Mouse (Mus musculus) cerebellum, postnatal 36 days (tissue): ENCODE data around the gene Tmem222.

Experiments
- DNase-seq, 2 experiments: peaks; one replicate each; pipeline ENCODE4 v3.0.0; 2021 to 2022; ENCODE audit warnings: mixed read lengths in 2 of 2

The Tmem222 gene

DNA sequence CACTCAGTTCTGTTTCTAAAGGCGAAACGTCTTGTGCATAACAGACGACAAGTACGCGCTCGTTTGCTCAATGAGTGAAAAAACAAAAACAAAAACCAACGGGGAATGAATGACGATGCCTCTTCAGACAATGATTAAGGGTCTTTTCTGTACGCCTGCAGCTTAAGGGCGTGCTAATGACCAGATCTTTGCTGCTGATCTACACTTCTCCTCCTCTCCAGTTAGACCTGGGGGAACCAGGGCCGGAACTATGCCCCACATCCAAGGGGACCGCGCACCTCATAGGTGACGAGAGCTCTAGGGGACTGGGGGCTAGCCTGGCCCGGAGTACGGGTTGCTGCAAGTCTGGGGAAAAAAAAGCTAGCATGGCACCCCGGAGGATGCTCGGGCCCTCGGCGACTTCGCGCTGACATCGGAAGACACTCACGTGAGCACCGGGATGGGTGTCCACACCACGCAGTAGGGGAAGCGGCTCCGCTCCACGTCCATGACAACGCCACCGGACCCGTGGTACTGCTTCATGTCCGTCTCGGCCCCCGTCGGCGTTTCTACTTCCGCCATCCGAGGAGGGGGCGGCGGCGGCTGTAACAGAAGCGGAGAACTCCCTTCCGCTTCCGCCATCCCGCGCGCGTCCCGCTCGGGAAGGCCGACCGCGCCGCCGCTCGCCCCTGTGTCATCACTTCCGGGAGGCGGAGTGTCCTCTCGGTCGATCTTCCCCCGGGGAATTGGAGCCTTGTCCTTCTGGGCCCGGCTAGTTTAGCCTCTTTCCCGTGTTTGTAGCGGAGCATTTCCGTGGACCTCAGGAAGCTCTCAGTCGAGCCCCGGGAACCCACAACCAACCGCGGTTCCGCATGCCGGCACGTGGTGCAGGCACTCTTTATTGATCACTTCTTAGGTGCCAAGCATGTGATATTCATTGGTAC is at the start of gene Tmem222:
Gene Tmem222, minus strand, starts transcription at position 689 of the 923 bp plus-strand sequence.
- peak; percentile 94 to 96 for DNase-seq

DNA sequence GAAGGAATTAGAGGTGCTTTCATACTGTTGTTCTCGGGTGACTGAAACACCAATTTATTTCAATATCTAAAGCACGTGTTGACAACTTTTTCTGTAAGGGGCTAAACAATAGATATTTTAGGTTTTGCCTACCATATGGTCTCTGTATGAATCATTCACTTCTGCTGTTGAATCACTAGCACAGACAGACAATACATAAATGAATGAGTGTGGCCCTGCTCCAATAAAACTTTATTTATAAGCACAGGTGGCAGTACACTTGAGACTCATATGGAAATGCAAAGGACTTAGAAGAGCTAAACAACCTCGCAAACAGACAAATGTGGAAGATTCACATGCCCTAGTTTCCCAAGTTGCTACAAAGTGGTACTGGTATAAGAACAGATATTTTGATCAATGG is 42.1 kb upstream of the Tmem222 start:
- no peak for DNase-seq

DNA sequence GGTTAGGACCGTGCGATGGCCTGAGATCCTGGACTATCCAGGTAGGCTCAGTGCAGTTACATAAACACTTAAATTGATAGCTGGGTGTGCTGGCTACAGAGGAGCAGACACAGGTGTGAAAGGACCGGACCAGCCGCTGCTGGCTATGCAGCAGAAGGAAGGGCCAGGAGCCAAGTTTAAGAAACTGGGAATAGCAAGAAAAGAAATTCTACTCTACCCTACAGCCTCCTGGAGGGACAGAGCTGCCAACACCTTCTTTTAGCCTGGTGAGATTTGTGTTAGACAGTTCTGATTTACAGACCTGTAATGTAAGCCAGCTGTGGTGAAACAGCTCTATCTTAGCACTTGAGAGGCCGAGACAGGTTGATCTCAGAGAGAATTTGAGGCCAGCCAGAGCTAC is 38.4 kb upstream of the Tmem222 start:
- no peak for DNase-seq

DNA sequence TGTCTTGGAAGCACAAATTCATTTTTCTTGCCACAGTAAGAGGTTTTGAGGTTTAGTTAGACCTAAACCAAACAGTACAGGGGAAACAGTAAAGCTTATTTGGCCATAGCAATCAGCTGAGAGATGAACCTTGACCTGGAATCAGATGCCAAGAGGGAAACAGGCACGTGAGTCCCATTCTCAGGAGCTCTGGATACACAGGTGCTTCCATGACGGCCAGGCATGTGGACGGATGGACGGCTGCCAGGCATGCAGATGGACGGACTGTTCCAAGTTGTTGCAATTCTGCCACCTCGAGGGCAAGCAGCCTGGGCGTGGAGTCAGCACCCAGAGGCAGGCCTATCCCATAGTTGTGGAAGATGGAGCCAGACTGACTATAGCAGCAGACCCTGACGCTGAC is 37.3 kb upstream of the Tmem222 start:
- DNase-seq: peak; percentile 89 to 90

DNA sequence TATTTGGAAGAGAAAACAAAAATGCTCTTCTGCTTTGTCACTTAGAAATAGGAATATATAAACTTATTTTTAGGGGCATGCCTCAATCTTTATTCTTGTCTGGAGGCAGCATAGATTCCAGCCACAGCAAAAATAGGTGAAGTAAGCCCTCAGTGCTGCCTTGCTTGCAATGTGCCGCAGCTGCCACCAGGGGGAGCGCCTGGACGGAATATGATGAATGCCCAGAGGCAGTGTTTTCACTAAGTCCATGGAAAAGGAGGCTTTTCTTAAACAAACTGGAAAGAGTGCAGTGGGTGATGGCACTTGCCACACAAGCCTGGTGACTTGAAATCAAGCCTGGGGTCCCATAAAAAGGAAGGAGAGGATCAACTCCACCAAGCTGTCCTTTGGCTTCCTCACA is 32.4 kb upstream of the Tmem222 start:
- peak; percentile 90 for DNase-seq

DNA sequence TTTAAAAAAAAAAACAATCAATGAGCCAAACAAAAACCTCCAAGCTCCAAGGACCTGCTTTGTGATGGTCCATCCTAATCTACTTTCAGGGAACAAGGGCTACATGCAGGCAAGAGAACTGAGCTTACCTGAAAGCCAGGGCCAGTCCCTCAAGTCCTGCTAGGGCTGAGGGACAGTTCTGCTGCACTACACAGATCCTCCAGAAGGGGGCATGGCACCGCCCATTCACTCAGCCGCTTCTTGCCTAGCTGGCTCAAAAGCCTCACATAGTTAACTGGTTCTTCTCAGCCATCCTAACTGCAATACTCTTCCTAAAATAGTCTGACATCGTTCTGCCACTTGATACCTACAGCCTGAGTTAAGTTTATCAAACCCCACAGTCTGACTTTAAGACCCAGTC is 29.7 kb upstream of the Tmem222 start:
- peak; percentile 76 for DNase-seq

DNA sequence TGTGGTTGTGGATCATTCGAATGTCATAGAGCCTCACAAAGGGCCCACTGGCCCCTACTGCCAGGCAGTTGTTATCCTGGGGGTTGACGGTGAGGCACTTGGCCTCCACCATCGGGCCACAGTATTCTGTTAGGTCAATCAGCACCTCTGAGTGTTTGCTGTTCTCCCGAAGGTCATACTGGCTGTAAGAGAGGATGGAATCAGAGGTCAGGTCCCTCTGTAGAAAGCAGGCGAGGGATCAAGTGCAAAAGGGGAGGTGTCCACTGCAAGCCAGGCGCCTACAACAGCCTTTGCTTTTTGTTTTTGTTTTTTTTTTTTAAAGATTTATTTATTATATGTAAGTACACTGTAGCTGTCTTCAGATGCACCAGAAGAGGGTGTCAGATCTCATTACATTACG is 28.2 kb upstream of the Tmem222 start:
- DNase-seq: no peak

DNA sequence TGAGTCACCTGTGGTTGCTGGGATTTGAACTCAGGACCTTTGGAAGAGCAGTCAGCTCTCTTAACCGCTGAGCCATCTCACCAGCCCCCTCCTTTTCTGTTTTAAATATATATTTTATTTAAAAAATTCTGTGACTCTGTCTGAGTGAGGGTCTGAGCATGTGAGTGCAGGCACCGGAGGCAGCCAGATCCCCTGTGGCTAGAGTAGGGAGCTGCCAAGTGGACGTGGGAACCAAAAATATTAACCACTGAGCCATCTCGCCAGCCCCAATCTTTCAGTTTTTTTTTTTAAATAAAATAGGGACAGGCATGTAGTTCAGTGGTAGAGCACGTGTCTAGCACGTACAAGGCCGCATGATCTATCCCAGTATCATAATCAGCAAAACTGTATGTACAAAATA is 27.2 kb upstream of the Tmem222 start:
- no peak for DNase-seq

DNA sequence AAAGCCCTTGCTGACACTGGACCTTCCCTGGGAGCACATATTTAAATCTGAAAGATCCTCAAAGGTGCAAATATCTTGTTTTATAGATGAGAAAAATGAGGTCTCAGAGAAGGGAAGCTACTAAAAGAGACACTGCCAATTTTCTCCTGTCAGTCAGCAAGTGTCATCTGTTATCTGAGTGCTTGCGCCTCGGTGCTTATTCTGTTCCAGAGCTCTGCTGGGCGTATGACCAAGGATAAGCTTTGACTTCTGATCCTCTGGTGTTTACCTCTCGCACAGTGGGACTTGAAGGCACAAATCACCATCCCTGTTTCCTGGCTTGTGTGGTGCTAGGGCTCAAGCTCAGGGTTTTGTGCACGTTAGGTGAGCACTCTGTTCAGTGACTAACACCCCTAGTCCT is 25.1 kb upstream of the Tmem222 start:
- DNase-seq: peak in 1 of 2 experiments; percentile 24

DNA sequence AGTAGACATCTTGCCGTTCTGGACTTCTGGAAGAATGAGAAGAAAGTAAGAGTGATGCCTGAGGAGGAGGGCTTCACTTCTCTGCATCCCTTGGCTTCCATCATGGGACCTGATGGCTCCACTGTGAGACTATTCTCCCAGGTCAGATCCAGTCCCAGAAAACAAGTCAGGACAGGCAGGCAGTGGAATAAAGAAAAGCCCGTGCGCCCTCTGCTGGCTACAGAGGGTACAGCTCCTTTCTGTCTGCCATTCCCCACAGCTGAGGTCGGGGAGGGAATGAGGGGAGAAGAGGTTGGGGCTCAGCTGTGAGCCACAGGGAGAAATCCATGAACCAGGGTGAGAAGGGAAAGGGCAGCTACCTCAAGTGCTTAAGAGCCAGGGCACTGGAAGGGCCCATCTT is 24.2 kb upstream of the Tmem222 start:
- peak; percentile 86 to 92 for DNase-seq

DNA sequence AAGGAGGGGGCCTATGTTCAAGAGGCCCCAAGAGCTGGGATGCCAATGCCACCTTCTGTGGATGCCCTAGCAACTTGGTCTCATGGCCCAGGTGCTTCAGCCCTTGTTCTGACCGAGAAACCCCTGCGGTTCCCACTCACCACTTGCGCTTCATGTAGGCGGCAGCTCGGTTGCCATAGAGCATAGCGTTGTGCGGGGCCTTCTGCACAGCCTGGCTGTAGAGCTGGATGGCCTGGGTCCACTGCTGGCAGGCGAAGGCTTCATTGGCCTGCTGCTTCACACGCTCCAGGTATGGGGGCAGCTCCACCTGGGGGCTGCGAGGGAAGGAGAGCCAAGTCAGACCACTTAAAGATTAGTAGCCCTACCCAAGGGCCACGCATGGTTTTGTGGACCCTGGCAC is 22.8 kb upstream of the Tmem222 start:
- DNase-seq: no peak

DNA sequence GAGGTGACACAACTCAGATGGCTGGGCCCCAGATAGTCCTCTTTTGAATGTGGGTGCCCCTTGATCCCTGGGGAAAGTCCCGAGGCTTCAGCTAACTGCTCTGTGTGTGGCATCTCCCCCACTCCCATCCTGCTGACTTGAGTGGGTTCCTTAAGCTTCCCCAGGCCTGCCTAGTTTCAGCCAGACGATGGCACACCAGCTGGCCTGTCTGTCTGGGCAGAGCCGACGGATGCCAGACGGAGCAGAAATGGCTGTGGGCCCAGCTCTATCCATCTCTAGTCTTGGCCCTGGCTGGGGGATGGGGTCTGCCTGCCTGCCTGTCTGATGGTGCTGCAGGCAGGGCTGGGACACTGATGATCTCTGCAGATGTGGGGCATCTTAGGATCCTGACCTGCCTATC is 22.1 kb upstream of the Tmem222 start:
- DNase-seq: peak; percentile 72 to 84

DNA sequence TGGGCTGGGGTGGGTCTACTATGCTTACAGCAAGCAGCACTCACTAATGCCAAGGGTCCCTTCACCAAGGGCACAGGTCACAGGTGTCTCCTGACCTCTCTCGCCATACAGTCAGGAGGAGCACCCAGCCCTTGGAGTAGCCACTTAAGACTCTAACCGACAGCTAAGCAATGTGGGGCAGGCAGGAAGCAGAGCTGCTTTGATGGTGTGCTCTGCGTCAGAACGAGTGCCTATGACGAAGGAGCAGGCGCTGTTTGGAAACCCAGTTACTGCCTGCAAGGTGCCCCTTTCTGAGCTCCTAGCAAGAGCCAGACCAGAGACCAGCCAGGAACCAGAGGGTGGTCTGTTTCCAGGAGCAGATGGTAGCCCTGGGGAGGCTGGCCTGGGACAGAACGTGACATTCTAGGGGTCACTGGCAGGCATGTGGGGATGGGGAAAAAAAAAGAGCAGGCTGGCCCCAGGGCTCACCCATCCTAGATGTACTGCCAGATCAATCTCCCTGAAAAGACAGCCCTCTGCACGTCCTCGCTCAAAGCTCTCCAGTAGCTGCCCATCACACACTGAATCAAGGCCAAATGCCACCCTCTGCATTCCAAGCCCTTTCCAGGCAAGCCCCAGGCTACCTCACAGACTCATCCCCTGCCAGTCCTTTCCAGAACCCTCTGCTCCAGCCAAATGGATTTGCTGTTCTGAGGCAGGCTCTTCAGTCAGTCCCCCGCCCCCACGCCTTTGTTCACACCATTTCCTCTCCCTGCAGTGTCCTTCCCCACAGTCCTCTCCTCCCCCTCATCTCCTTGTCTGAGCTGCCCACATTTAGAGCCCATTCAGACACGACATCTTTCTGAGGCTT is 21.1 kb upstream of the Tmem222 start:
- peak; percentile 85 to 90 for DNase-seq

DNA sequence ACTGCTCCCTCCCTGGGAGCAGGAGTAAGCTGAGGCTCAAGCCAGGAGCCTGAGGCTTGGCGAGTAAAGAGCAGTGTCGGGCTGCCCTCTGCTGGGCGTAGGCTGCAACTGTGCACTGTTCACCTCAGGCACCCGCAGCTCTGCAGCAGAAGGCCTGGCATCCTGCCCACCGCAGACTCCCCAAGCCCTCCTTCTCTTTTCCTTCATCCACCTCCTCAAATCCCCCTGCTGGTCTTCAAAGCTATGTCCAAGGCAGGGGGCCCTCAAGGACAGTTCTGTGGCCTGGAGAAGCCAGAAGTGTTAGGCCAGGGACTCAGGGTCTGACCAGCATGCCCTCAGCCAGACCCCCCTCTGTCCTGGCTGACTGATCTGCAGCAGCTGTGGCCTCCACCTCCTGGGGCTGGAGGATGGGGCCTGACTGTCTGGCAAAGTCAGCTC is 20.2 kb upstream of the Tmem222 start:
- peak; percentile 92 to 94 for DNase-seq

DNA sequence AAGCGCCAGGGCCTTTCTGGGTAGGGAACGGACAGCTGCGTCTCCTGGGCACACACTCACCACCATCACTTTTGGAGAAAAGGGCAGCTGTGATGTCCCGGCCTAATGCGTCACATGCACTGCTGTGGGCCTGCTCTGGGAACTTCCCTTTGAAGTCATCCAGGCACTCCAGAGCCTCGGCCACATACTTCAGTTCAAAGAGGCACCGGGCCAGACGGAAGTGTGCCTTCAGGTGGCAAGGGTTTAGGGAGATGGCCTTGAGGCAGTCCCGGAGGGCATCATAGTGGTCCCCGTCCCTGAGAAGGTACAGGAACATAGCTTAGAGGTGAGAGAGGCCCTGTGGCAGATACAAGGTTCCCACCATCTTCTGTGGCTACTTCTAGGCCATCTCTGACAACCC is 19.8 kb upstream of the Tmem222 start:
- no peak for DNase-seq

DNA sequence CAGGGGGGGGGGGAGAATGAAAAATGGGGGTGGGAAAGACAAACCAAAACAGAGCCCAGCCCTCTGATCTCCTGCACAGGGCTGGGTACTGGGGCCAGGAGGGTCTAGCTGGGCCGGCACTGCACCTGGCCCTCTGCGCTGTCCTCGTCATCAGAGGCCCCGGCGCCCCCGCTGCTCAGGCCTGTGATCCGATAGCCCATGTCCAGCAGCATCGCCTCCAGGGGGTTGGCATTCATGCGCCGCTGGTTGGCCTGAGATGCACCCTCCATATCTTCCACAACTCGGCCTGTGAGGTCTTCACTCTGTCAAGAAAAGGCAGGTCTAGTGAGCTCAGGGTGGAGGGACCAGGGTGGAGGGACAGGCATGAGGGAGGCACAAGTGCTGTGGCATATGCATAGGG is 16.5 kb upstream of the Tmem222 start:
- DNase-seq: no peak

DNA sequence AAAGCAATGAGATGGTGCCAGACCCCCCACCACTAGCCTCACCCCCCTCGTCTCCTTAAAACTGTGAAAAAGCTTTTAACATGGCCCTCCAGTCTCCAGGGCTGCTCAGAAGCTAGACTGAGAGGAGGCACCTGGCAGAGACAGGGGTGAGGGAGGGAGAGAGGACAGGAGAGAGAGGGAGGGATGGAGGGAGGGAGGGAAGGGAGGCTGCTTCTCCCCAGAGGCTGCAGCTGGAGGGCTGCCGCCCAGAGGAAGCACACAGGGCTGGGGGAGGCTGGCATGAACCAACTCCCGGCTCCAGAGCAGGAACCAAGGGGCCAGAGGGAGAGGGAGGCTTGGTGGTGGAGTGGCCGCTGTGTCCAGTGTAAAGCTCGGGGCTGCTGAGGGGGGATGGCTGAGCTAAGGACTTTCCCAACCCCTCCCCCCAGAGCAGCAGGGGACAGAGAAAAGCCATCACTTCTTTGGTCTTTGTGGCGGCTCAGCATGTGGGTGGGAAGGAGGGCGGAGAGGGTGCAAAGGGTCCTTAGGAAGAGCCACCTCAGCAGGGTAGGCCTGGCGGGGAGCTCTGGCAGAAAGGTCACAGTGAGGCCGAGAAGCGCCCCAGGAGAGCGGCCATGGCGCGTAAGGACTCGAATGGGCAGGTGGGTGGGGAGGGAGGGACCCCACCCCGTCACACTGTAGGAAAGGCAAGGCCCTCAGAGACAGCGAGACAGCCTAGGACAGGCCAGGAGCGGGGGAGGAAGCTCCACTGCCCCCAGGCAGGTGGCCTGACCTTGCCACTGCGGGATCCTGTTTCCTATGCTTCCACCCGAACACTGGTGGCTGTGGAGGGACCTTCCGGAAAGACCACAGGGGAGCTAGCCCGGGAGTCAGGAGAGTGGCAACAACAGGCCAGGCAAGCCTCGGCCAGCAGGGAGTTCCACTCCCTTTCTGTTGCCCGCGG is 15.6 kb upstream of the Tmem222 start:
- no peak for DNase-seq

DNA sequence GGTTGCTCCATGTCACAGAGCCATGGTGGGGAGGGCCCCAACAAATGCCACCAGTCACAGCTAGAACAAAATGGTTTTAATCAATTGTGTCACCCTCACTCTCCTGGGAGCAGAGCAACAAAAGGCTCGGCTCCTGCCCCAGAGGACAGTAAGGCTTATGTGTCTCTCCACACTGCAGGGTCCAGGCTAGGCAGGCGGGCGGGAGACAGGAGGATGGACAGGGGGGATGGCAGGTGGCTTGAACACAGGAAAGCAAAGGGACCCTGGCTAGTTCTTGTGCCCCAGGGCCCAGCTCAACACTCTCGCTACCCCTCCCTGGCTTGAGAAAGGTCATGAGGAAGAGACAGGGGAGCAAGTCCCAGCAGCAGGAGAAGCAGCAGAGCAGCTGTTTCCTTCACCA is 14.8 kb upstream of the Tmem222 start:
- no peak for DNase-seq

DNA sequence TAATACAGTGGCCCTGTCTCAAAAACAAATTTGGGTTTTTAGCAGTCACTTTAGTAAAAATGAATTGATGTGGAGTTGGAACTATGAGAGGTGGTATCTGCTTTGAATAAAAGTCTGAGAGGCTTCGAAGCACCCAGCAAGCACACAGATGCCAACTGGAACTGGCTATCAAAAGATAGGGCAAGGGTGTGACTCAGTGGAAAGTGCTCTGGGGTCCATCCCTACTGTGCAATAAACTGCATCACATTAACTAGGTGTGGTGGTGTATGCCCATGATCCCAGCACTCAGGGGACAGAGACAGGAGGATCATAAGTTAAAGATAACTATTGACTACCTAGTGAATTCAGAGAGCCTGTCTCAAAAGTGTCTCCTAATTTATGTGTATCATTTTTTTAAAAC is 13.7 kb upstream of the Tmem222 start:
- DNase-seq: no peak

DNA sequence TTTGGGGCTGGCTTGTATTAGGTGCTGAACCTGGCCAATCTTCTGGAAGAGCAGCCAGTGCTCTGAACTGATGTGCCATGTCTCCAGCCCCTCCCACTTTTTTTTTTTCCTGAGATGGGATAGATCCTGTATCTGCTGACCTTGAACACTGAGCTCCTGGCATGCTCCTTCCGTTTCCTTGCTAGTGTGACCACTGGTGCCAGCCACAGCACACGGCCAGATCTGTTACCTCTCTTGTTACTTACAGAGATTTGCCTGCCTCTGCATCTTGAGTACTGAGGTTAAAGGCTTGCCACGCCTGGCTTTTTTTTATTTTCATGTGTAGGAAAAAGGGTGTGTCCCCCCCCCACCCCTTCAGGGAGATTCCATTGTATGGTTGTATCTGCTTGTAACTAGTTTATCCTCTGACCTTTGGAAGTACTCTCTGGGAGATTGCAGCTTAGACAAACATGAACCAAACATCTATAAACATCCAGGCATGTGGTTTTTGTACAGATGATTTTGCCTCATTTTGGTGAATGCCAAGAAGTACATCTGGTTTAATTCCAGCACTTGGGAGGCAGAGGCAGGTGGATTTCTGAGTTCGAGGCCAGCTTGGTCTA is 9.0 kb upstream of the Tmem222 start:
- DNase-seq: no peak

DNA sequence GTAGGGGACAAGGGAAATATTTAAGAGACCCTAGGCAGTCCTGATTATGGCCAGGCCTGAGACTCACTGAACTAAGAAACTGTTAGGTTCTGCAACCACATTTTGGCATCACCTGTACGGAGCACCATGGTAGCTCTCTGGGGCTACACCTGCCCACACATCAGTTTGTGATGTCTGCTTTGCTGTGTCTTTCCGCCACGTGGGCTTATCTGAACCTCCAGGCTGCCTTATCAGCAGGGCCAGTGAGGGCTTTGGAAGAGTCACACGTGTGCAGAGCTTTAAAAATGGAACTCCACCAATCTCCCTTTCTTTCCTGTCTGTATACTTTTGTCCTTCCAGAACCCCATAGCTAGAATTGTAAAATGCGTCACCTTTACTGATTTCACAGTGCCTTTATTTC is 8.4 kb upstream of the Tmem222 start:
- no peak for DNase-seq

DNA sequence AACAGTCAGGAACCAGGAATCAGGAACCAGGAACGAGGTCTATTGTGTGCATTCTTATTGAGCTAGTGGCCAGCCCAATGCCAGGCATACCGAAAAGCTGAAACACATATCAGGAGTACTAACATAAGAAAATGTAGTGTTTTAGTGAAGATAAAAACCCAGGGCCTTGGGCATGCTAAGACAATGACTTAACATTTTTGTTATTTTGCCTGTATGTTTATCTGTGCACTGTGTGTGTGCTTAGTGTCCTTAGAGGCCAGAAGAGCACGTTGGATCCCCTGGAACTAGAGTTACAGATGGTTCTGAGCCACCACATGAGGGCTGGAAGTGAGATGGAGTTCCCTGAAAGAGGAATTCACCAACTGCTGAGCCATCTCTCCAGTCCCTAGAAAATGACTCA is 7.7 kb upstream of the Tmem222 start:
- no peak for DNase-seq
